Mouse (Mus musculus) spleen, adult 2 months (tissue): ENCODE measurements around the gene Bahcc1. TPM values are rescaled to one million over a fixed set of nuclear protein-coding genes. Genes with fewer than 3 reads are reported as not detected.

Source experiments
- DNase-seq, 2 experiments: peaks; one replicate each; pipeline versions ENCODE4 v3.0.0 to v3.0.0-alpha.2; 2012 to 2021; ENCODE audit warnings: low spot score in 2 of 2, low read depth in 1 of 2
- H3K27ac ChIP-seq: fragments of 200-500 bp; 2 replicates; pipeline ENCODE4 v1.5.1; 2012; ENCODE audit warnings: low read length, inconsistent platforms; ENCODE audit not compliant: insufficient read depth
- H3K27me3 ChIP-seq: fragments of 200-500 bp; 2 replicates; pipeline ENCODE4 v1.6.1; 2012; ENCODE audit warnings: mild to moderate bottlenecking, moderate library complexity, low read length, inconsistent platforms; ENCODE audit not compliant: control insufficient read depth, insufficient read depth
- H3K36me3 ChIP-seq: fragments of 200-500 bp; 2 replicates; pipeline ENCODE4 v1.6.1; 2012; ENCODE audit warnings: mild to moderate bottlenecking, low read length, inconsistent platforms; ENCODE audit not compliant: control insufficient read depth, insufficient read depth
- H3K4me1 ChIP-seq: fragments of 200-500 bp; 2 replicates; pipeline ENCODE4 v1.6.1; 2011; ENCODE audit warnings: inconsistent platforms; ENCODE audit not compliant: control insufficient read depth, insufficient read depth, insufficient read length
- H3K4me3 ChIP-seq: fragments of 200-500 bp; 2 replicates; pipeline ENCODE4 v1.5.1; 2011; ENCODE audit warnings: mild to moderate bottlenecking, inconsistent platforms; ENCODE audit not compliant: insufficient read depth, insufficient read length; ENCODE audit errors: extremely low read depth
- CTCF ChIP-seq: fragments of 200-500 bp; IDR thresholded peaks from 2 replicates; pipeline ENCODE4 v1.5.1; 2011; ENCODE audit warnings: mild to moderate bottlenecking, inconsistent platforms; ENCODE audit not compliant: insufficient read depth, insufficient read length, insufficient replicate concordance; ENCODE audit errors: extremely low read depth
- POLR2A ChIP-seq: fragments of 200-500 bp; IDR thresholded peaks from 2 replicates; pipeline ENCODE4 v1.6.1; 2011; ENCODE audit warnings: low read depth, low read length, inconsistent platforms
- WGBS: fragments of 180-500 bp; shearing (Covaris S2); methylation state at CpG from one replicate; pipeline ENCODE4 v1.1.7; 2018; 5-methylcytosine and 5-hydroxymethylcytosine counted together
- polyA plus RNA-seq: library from polyadenylated mRNA; depleted of rRNA; stranded (reverse); fragments of >200 nt; gene quantifications from 2 replicates; pipeline ENCODE4 v1.2.3, GENCODE M21; 2012

The Bahcc1 gene
- polyA plus RNA-seq, 1 experiment, result 3.6 TPM

DNA sequence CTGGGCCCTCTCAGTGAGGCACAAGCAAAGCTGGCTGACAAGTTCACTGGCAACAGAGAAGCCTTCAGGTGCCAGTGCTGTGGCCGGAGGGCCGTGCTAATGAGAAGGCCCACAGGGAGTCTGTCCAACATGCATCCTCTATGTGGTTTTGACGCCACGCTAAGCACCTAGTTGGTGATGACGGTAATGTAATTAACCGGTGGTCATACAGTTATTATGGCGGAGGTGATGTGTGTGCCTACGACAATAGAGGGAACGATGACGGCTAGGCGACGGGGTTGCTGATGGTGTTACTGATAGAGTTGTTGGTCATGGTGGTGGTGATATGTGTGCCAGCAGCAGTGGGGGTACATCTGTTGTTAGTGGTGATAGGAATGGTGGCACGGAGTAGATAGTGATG, 25.2 kb downstream of the Bahcc1 start:
- Histone ChIP-seq H3K27ac (no peak overlapping the region), H3K4me1 (no peaks in the 10 kb centered on the region; the same call in none of the 2 replicates), H3K4me3 (no peak overlapping the region), H3K27me3 (no peaks in the 10 kb centered on the region), H3K36me3 (no peaks in the 10 kb centered on the region)
- no peak for DNase-seq
- 89% methylated on average over 13 of the region's 13 CpGs for WGBS
- TF ChIP-seq CTCF (no peak), POLR2A (no peak)

DNA sequence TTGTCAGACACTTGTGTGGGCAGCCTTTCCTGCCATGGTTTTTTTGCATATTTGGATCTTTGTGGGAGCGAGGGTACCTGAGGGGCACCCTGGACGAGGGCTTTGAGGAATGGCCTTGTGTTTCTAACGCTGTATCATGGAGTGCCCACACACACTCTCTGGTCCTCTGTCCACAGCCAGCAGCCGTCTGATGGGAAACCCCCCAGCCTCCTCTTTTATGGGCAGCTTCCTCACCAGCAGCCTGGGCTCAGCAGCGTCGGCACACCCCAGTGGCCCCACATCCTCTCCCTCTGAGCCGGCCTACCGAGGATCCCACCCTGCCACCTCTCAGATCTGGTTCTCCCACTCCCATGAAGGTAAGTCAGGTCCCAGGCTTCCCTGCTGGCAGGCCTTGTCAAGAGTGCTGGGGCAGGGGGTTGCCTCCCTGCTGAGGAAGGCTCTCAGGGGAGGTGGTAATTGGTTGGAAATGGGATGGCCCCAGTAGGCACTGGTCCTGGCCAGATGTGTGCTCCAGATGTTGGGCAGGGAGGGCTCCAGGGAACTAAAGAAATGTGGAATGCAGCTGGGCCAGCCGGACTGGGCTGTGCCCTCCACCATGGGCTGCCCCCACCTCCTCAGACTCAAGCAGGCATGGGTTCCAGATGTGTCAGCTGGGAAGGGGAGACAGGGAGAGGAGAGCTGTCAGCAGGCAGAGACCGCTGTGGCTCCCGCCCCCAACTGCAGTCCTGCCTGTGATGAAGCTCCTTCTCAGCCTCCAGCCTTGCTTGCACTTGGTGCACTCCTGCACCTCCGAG, 26.3 kb downstream of the Bahcc1 start:
- Histone ChIP-seq H3K4me3 (no peak overlapping the region), H3K4me1 (no peaks in the 10 kb centered on the region; the same call in none of the 2 replicates), H3K36me3 (no peaks in the 10 kb centered on the region), H3K27me3 (no peaks in the 10 kb centered on the region), H3K27ac (no peak overlapping the region)
- whole genome bisulfite sequencing, result 64% methylated on average over 12 of the region's 12 CpGs
- no peak for TF ChIP-seq CTCF
- DNase-seq, result no peak

DNA sequence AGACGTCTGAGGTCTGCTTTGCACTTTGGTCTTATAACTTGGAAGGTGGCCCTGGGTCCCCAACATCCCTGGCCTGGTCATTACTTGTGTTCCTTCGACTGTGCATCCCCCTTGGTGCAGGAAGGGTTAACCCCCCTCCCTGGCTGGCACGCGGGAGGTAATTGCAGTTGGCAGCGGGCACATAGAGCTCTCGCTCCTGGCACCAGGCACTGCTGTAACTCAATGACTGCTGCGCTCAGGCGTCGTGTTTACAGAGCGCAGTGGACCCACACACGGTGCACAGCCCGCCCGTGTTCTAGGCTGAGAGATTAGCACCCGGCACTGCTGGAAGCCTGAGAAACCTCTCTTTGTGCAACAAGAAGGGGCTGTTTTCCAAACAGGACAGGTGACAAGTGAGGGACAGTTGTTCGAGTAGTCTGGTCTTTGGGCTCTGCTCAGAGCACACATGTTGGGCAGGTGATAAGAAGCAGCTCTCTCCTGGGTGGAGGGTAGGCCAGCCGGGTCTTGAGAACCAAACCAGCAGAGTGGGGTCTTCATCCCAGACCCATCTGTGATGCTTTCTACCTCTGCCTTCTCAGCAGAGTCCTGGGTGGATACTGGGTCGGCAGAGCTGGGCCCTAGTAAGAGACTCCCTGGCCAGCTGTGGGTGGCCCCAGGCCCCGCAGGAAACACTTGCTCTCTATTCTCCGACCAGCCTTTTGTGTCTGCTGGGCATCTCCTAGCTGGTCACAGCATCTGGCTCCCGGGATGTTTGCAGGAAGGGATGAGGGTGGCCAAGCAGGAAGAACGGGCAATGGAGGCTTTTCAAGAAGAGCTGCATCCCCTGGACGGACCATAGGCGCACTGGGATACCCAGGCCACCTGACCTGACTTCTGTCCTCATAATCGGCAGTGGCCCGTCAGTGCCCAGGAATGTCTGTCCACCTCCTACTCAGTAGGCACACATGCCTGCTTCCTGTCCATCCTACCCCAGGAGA, 27.3 kb downstream of the Bahcc1 start:
- WGBS, result 84% methylated on average over 25 of the region's 25 CpGs
- TF ChIP-seq POLR2A, result no peak
- no peak for TF ChIP-seq CTCF
- Histone ChIP-seq H3K36me3 (no peaks in the 10 kb centered on the region), H3K4me1 (no peaks in the 10 kb centered on the region; the same call in none of the 2 replicates), H3K27me3 (no peaks in the 10 kb centered on the region), H3K4me3 (no peak overlapping the region), H3K27ac (no peak overlapping the region)
- no peak for DNase-seq

DNA sequence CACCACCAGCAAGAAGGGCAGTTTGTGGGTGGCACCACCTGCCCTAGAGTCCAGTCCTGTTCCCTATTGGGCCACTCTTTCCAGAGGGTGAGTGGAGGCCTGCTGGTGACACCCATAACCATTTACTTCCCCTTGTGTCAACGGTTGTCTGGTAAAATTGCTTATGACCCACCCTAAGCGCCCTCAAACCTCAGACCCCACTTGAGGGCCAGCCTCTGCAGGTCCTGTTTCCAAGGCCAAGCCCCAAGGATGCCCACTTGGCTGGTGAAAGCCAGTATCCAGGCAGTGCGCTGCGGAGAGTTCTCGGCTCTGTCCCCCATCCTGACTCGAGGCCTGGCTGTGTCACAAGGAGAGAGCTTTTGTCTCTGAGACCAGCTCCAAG, 28.0 kb downstream of the Bahcc1 start:
- Histone ChIP-seq H3K4me1 (no peaks in the 10 kb centered on the region; the same call in none of the 2 replicates), H3K36me3 (no peaks in the 10 kb centered on the region), H3K27ac (no peak overlapping the region), H3K27me3 (no peaks in the 10 kb centered on the region), H3K4me3 (no peak overlapping the region)
- DNase-seq, result no peak
- 68% methylated on average over 6 of the region's 6 CpGs for WGBS
- no peak for TF ChIP-seq CTCF
- no peak for TF ChIP-seq POLR2A

DNA sequence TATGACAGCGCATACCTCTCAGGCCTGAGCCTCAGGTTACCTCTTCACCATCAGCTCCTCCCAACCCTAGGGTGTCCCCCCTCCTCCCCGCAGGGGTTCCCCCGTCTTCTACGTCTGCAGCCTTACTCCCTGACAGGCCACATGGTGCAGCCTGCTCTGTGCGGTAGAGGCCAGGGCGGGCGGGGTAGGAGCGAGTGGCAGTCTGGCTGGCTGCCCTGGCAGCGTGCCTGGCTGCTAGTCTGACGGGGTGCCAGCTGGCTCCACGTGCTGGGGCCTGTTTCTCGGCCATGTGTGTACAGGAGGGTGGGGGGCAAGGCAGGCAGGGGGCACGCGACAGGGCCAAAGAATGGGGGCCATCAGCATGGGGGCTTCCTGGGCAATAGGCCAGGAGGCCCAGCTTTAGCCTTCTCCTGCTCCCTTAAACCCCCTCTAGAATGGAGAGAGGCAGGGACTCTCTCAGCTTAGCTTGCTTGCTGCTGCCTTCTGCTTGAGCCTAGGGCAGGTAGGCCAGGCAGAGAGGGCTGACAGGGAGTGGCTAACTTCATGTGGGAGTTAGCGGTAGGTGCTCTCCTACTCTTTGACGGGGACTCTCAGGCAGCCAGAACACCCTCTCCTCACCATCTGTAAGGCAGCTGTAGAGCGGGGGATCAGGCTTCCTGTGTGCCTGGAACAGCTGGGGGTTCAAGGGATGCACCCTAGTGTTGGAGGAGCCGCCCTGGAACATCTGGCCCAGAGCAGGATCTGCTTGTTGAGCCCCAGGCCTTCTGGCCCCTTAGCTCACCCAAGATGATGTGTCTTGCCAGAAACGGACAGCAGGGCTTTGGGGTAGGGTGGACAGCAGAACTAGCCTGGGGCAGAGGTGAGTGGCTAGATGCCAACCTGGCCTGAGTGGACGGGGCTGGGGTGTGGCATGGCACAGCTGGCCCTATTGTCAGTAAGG, 28.9 kb downstream of the Bahcc1 start:
- WGBS, result 26% methylated on average over 20 of the region's 20 CpGs
- no peak overlapping the region for H3K4me3 ChIP-seq
- H3K27me3 ChIP-seq, result no peaks in the 10 kb centered on the region
- peak in 1 of 2 experiments; percentile 17 for DNase-seq
- H3K36me3 ChIP-seq, result no peaks in the 10 kb centered on the region
- no peak overlapping the region for H3K27ac ChIP-seq
- H3K4me1 ChIP-seq, result no peaks in the 10 kb centered on the region; the same call in none of the 2 replicates
- no peak for TF ChIP-seq POLR2A
- TF ChIP-seq CTCF, result no peak

DNA sequence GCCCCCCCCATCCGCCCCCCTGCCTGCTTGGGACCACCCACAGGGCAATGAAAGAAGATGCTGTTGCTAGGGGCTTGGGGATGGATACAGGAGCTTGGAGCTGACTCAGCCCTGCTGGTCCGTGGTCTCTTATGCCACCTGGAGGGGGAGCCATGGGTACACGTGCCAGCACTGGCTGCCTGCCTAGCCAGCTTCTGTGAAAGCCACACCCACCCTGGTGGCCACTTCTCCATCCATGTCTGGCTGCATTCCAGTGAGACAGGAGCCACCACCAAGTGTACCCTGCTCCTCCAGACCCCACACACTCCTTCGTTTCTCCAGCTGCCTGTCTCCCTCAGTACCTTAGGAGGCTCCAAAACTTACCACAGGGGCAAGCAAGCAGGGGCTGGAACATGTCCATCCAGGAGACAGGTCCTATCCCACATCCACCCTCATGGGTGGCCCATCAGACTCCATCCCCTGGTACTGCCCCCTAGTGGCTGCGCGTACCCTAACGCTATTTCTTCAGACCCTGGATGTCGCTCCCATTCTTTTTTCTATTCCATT, 29.7 kb downstream of the Bahcc1 start:
- 23% methylated on average over 8 of the region's 8 CpGs for WGBS
- no peaks in the 10 kb centered on the region for H3K36me3 ChIP-seq
- TF ChIP-seq POLR2A, result no peak
- peak; percentile 56; the same call in 1 of the 2 replicates for TF ChIP-seq CTCF
- no peak overlapping the region for H3K4me3 ChIP-seq
- H3K27me3 ChIP-seq, result no peaks in the 10 kb centered on the region
- DNase-seq, result peak; percentile 7 to 31
- H3K4me1 ChIP-seq, result no peaks in the 10 kb centered on the region; the same call in none of the 2 replicates
- H3K27ac ChIP-seq, result no peak overlapping the region
